Mouse (Mus musculus): ENCODE measurements around the gene Syn3.

GRCm38 (mm10) chr10:86446649-86447048 is 52.0 kb downstream of the Syn3 start:
- TF ChIP-seq CTCF (IDR thresholded peaks at IDR 0.05; ENCODE audit: low read depth) (no peak), EP300 (optimal IDR thresholded peaks at IDR 0.05) (no peak)
